Mouse (Mus musculus): ENCODE data around the gene Rps7.

Rps7 gene

DNA sequence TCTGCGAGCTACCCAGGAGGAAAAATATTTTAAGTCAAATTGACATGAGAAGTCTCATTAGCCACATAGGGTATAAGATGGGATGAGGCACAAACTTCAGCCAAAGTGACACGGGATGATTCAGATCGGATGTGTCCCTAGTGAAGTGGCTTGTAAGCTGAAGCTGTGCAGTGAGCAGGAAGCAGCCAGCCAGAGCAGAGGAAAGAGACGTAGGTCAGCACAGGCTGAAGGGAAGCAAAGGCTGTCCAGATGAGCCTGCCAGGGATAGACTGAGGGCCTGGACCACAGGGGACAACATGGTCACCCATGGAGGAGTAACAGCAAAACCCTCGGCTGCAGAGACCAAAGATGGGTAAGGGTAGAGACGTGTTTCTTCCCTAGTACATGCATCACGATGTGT is 21.4 kb downstream of the Rps7 start:
- DNase-seq (ENCODE audit: low spot score) = no peak

DNA sequence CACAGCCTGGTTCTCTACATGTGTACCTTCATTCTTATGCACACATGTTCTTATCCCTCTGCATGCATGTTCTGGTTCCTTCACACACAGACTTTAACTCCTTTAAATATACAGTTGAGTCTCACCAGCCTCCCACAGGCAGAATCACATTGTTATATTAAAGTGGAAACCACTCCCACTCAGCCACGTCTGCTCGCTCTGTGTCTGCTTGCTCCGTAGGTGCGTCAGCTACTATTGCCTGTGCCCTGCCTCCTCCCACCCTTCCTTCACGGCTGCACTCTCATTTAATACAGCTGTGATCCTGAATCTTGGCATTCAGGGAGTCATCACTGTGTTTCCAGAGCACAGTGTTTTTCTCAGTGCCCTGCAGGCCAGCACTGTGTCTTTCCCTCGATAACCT is 23.4 kb downstream of the Rps7 start:
- DNase-seq (ENCODE audit: low spot score) = no peak

DNA sequence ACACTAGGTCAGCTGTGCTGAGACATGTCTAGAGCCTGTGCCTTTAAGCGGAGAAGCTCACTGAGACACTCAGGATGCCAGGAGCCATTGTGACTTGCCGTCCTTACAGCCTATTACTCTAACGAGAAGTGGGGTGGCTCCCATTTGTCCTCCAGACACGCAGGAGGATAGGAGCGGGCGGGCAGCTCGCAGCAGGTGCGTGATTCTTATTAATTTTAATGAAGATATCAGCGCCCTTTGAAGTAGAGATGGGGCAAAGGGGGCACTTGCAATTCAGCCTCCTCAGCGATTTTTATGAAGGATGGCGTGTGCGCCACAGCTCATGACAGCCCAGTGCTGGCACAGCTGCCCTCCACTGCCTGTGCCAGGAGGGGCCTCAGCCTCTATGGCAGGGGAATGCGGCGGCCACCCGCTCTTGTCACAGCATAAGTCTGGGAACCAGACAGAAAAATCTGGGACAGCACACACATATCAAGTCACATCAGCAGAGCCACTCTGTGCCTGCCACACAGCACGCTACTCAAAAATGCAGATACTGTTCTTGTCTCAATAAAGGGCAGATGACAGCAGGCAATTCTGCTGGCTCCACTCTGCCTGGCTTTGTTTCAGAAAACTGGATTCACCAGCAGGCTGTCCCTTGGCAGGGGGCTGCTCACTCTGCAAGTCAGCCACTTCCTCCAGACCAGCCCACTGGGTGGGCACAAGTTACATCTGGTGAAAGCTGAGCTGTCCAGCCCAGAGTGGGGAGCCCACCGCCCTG is 28.0 kb downstream of the Rps7 start:
- no peak for DNase-seq (ENCODE audit: low spot score)

- no peak for DNase-seq (ENCODE audit: low spot score)
These were observed 32.3 kb downstream of the Rps7 start for GRCm38 (mm10) chr12:28603494-28603893.

DNA sequence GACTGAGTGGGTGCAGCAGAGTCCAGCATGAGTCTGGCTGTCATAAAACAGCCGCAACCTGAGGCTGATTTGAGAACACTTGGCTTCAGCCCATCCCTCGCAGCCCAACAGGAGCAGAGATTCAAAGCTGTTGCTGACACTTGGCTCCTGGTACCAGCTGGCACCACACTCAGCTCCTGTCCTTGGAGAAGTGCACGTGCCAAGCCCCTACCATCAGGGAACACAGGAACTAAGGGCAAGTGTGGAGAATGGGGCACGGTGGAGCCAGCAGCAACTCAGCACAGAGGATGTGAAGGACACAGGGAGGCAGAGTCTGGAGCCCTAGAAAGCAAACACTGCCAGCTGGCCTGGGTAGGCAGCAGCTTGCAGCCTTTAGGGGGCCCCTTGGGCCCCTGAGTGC is 33.5 kb downstream of the Rps7 start:
- DNase-seq (ENCODE audit: low spot score) = no peak

- no peak for DNase-seq (ENCODE audit: low spot score)
These were observed 37.2 kb downstream of the Rps7 start for GRCm38 (mm10) chr12:28598526-28598991.

DNA sequence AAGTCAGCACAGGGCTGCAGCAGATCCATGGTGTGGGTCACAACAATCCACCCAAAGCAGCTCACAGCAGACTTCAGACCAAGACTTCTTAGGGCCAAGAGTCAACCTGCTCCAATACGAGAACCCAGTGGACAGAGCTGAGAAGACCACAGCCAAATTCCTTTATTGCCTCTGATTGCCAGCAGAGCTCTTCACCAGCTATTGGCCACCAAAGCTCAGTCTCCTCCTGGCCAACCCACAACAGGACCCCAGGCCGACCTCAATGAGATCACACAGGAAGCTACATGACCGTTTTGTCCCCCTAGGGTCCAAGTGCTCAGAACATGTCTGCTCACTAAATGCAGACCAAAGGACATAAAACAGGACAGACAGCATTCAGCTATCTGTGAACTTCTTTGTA is 37.6 kb downstream of the Rps7 start:
- DNase-seq (ENCODE audit: low spot score) = no peak

DNA sequence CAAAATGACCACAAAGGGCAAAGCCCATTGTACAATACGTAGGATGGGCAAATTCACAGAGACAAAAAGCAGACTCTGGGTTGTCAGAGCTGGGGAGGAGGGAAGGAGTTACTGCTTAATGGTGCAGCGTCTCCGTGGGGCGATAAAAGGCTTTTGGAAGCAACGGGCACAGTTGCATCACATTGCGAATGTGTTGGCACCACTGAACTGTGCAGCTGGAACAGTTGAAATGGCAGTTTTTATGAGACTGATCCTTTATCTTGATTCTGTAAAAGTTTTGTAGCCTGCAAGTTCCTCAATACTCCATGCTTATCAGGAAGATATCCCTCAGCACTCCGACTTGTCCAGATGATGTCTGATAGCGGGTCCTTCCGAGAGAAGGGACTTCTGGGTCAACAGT is 38.1 kb downstream of the Rps7 start:
- no peak for DNase-seq (ENCODE audit: low spot score)

DNA sequence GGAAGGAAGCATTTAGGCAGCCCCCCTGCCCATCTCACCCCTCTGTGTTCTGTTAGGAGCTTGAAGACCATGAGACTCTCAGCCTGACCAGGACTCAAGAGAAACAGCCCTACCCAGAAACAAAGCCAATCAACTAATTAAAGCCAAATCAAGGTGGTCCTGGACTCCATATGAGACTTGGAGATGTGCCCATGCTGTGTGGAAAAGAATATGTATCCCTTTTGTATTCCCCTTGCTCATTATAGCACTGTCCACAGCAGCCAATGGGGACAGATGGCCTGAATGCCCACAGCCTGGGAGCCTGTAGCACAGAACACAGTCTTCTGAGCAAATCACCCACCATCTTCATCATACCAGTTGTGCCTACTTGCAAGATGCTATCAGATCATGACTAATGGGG is 38.9 kb downstream of the Rps7 start:
- no peak for DNase-seq (ENCODE audit: low spot score)

- DNase-seq (ENCODE audit: low spot score) = no peak
These were observed 45.3 kb downstream of the Rps7 start for GRCm38 (mm10) chr12:28590428-28590827.

DNA sequence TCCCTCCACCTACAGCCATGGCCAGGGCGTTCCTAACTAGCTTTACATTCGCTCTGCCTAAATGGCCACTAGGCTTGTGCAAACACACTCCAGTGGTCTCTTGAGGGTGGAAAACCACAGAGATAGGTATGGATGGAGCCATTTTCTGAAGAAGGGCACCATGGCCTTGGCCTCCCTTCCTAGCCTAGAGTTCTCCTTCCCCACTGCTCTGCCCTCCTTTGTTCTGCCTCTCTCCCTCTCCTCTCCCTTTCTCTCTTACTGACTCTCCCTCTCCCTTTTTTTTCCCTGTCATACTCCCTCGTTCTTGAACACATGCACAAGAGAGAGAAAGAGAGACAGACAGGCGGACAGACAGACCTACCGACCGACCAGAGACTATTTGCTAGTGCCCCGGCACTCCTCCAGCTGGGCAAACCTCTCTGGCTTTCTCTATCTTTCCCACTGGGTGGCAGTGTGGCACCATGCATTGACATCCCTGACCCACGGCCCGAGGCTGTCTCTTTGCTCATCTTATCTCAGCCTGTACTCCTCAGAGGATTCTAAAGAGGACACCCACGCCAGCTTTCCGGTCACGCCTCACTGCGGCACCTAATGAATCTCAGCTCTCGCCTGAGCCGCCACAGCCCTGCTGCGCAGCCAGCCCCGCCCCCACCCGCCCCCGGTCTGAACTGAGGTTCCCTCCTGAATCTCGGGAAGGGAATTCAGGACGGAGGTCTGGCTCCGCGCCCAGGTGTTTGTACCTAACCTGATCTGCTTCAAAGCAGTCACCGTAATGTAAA is 46.5 kb downstream of the Rps7 start:
- peak; percentile 80 for DNase-seq (ENCODE audit: low spot score)

DNA sequence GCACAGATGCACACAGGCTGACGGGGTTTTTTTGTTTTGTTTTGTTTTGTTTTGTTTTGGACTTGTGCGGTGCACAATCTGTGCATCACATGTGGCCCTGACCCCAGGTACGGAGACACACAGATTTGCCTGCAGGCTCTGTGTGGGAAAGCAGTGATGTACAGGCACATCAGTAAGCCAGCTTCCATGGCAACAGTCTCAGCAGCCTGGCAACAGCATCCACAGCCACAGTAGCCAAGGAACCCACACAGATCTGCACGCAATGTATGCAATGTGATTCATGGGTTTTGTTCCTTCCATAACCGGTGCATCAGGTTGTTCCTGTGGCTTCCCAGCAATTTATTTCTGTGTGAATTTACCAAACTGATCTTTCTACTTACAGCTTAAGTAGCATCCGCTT is 47.8 kb downstream of the Rps7 start:
- DNase-seq (ENCODE audit: low spot score) = no peak

GRCm38 (mm10) chr12:28584036-28584435 is 51.7 kb downstream of the Rps7 start:
- DNase-seq (ENCODE audit: low spot score) = no peak

- no peak for DNase-seq (ENCODE audit: low spot score)
These were observed 53.3 kb downstream of the Rps7 start, which contains the start of gene Allc for GRCm38 (mm10) chr12:28582423-28582822. TSS of gene Allc (minus strand) at chr12:28582523.

Measured in ovary, postnatal 14 days (tissue).